Mouse (Mus musculus) embryo, embryonic 9.5 days (tissue): ENCODE measurements around the gene Coro2b.

Experiments
- DNase-seq: peaks from one replicate; pipeline ENCODE4 v3.0.0-alpha.2; 2017; ENCODE audit errors: extremely low spot score

Coro2b gene

DNA sequence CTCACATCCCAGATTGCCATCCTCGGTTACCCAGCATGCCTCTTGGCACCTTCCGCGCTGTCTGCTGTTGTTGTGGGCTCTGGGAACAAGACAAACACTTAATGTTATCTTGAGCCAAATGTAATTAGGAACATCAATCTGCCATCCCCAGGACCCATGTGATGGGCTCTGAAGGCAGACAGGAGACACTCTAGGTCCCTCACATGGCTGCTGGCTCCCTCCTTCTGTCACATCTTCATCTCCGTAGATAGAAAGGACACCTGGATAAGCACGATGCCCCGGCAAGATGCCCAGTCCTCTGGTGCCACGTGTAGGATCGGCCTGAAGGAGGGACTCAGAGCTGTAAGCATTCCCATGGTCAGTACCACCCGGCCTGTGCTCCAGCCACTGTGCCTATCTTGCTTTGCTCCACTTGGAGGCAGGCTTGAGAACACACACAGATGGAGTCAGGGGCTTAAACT is 2.4 kb upstream of the Coro2b start:
- no peak for DNase-seq

GRCm38 (mm10) chr9:62537941-62538340 is 1.1 kb upstream of the Coro2b start:
- DNase-seq, result no peak

- DNase-seq, result peak; percentile 45
Measured at GRCm38 (mm10) chr9:62536119-62536654, 657 bp downstream of the Coro2b start.

GRCm38 (mm10) chr9:62535566-62535965 is 1.3 kb downstream of the Coro2b start:
- no peak for DNase-seq

GRCm38 (mm10) chr9:62534691-62535090 is 2.2 kb downstream of the Coro2b start:
- DNase-seq, result no peak

DNA sequence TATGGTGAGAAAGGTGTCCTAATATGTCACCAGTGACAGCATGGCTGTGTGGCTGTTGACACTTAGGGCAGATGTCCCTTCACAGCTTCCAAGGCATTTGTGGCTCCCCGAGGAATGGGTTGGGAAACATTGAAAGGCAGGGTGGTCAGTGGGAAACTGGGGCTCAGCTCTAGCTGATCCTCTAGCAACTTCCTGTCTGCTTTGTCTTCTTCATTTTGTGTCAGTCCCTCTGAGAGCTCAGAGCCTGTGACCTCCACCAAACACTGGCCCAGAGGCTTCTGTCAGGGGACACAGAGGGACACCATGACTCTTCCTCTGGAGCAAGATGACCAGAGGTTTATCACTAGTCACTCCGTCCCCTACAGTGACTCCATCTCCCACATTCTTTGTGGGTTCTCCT is 2.7 kb downstream of the Coro2b start:
- no peak for DNase-seq

- no peak for DNase-seq
Measured at GRCm38 (mm10) chr9:62532876-62533275, 4.0 kb downstream of the Coro2b start.

- DNase-seq, result peak; percentile 57
Measured at GRCm38 (mm10) chr9:62531459-62532275, 5.2 kb downstream of the Coro2b start.

- no peak for DNase-seq
Measured at GRCm38 (mm10) chr9:62528527-62528926, 8.3 kb downstream of the Coro2b start.

DNA sequence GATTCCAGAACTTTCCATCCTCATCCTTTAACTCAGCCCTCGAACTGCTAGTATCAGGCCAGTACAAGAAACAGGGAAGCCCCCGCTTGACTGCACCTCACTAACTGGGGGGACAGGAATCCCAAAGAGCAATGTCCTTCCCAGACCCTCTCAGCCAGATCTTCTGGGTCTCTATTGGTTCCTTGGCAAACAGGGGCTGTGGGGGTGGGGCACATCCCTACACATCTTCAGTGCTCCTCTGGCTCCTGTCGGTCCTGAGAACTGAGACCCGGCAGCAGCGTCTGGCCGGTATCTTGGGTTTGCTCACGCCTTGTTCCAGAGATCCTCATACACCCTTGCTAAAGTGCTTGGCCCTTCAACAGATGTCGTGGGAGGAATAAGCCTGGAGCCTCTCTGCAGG is 10.0 kb downstream of the Coro2b start:
- no peak for DNase-seq

DNA sequence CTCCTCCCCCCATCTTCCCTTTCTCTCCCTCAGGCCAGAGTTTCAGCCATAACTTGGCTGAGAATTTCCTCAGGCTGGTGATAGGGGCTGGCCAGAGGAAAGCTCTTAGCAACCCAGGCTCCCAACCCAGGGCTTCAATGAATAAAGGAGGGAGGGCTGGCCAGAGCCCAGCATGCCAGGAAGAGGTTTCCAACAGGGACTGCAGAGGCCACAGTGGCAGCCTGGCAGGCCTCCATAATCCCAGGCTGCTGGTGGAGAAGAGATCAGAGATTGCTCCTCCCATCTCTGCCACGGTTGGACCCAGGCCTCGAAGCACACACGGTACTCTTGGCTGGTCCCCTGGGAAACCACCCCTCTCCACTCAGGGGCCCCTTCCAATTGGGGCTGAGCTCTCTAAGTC is 10.4 kb downstream of the Coro2b start:
- no peak for DNase-seq

DNA sequence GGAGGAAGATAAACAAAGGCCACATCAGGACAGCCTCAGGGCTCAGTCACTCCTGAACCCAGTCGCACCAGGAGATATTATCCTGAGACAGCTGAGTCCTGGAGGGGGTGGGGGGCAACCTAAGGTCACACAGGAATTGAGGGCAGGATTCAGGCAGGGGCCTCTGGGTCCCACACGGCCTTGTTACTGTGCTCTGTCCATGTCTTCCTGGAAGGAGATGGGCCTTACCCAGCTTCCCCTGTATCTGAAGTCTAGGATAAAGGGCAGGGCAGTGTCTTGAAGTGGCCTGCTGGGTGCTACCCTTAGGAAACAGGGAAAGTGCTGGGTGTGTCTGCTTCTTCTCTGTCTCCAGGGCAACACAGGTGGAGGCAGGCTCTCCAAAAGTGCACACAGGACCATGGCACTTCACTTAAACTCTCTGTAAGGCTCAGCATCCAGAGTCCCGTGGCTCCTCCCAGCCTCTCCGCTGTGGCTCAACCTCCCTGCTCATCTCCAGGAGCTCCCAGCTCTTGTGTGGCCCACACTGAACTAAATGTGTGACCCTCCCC is 12.0 kb downstream of the Coro2b start:
- no peak for DNase-seq

- DNase-seq, result no peak
Measured at GRCm38 (mm10) chr9:62522791-62523471, 13.9 kb downstream of the Coro2b start.

- DNase-seq, result no peak
Measured at GRCm38 (mm10) chr9:62522211-62522610, 14.6 kb downstream of the Coro2b start.

DNA sequence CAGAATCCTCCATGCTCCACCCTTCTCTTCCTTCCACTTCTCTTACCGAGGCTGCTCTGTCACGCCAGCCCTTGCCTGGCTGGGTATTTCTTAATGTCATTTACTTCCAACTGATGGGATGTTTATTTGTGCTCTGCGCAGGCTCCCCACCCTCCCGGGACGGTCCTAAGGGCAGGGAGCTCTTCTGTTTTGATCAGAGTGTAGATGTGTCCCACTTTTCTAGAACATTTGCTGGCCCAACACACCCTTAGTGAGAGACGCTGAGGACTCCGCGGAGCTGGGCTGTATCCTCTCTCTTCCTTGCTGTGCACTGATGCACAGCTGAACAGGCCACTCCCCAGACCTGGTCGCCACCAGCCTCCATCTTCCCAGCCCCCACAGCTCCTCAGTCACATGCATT is 15.3 kb downstream of the Coro2b start:
- DNase-seq, result no peak

DNA sequence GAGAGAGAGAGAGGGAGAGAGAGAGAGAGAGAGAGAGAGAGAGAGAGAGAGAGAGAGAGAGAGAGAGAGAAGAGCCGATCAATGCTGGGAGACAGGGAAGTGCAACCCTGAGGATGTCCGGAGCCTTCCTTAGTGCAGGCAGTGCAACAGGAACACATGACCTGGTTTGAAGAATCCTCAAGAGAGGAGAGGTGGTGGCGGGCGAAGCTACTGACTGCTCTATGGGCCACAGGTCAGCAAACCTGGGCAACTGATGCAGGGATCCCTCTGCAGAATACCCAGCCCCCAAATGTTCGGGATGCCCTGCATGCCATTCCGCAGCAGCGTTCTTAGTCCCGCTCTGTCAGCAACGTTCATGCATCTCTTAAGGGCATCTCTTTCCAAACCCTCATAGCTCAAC is 15.9 kb downstream of the Coro2b start:
- no peak for DNase-seq

DNA sequence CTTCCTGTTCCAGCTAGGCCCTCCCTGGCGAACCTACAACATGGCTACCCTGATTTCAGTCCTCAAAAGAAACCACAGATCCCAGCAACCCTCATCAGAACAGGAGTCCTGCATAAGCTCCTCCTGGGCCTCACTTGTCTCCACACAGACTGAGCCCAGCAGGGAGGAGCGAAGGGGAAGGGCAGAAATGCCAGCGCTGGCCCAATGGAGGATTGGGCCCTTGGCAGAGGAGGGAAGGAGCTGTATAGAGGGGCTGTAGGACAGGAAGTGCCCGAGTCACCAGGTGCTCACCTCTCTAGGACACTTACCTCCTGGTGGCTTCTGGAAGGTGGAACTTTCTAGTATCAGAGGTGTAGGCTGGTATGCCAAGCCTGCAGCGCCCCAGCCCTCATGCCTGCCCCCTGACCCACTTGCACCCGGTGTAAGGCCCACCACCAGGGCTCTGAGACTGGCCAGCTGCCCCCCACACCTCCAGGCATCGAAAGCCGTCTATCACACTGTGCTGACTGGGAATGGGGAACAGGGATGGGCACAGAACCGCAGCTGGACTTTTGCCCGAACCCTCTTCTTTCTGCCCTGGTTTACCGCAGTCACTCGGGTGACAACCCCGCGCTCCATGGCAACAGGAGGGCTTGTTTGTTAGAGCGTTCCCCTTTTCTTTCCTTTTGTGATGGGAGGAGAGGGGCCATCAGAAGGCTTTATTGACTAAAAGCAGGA is 16.9 kb downstream of the Coro2b start:
- DNase-seq, result no peak

- DNase-seq, result no peak
Measured at GRCm38 (mm10) chr9:62519334-62519733, 17.5 kb downstream of the Coro2b start.

- DNase-seq, result no peak
Measured at GRCm38 (mm10) chr9:62518572-62518971, 18.3 kb downstream of the Coro2b start.

- no peak for DNase-seq
Measured at GRCm38 (mm10) chr9:62517112-62517957, 19.5 kb downstream of the Coro2b start.

DNA sequence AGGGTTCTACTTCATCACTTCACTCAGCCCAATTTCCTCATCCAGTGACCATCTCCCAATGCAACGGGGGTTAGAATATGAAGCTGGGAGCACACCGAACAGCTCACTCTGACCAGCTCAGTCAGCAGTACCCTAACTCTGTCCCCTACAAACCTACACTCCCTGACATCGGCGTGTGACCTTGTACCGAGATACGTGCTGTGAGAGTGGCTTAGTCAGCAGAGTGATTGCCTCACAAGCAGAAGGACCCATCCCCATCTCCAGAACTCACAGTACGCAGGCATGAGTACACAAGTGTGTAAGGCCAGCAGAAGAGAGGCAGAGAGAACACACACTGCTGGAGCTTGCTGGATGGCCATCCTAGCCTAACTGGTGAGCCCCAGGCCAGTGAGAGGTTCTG is 21.7 kb downstream of the Coro2b start:
- DNase-seq, result no peak
